Mouse (Mus musculus) liver, embryonic 12.5 days (tissue): ENCODE measurements at regions not wholly inside any gene's neighbourhood (a gene's known extent, or its start where the extent isn't known, plus 50 kb on each side); places are given as distances from the start of the nearest gene placed in this dataset.

Experiments used
- ATAC-seq: fragments of 200-750 bp; cut with Nextera tagmentation; 2 replicates; pipeline ENCODE4 v1.8.0; 2017; ENCODE audit warnings: moderate number of reproducible peaks, mild to moderate bottlenecking, moderate library complexity
- H3K27ac ChIP-seq: fragments of 300-500 bp; sonication (generic); 2 replicates; pipeline ENCODE4 v1.5.1; 2016; ENCODE audit warnings: mild to moderate bottlenecking
- H3K27me3 ChIP-seq: fragments of 300-500 bp; sonication (generic); replicated peaks from 2 replicates; pipeline ENCODE4 v1.6.1; 2016; ENCODE audit warnings: mild to moderate bottlenecking, moderate library complexity
- H3K36me3 ChIP-seq: fragments of 300-500 bp; sonication (generic); 2 replicates; pipeline ENCODE4 v1.6.1; 2016; ENCODE audit warnings: mild to moderate bottlenecking, moderate library complexity
- H3K4me1 ChIP-seq: fragments of 300-500 bp; sonication (generic); 2 replicates; pipeline ENCODE4 v1.6.1; 2016
- H3K4me2 ChIP-seq: fragments of 300-500 bp; sonication (generic); 2 replicates; pipeline ENCODE4 v1.6.1; 2016; ENCODE audit warnings: mild to moderate bottlenecking, moderate library complexity
- H3K4me3 ChIP-seq: fragments of 300-500 bp; sonication (generic); 2 replicates; pipeline ENCODE4 v1.5.1; 2016; ENCODE audit warnings: mild to moderate bottlenecking, moderate library complexity
- H3K9ac ChIP-seq: fragments of 300-500 bp; sonication (generic); 2 replicates; pipeline ENCODE4 v1.6.1; 2016; ENCODE audit warnings: mild to moderate bottlenecking, moderate library complexity
- H3K9me3 ChIP-seq: fragments of 300-500 bp; sonication (generic); replicated peaks from 2 replicates; pipeline ENCODE4 v1.6.1; 2016; ENCODE audit warnings: mild to moderate bottlenecking, moderate library complexity
- WGBS: fragments of 180-500 bp; shearing (Covaris S2); methylation state at CpG from one replicate; pipeline ENCODE4 v1.1.7; 2016; ENCODE audit not compliant: insufficient replicate concordance; 5-methylcytosine and 5-hydroxymethylcytosine counted together

- H3K9me3 ChIP-seq, result no peaks in the 10 kb centered on the region
- no peak overlapping the region for H3K9ac ChIP-seq
- no peaks in the 10 kb centered on the region for H3K36me3 ChIP-seq
- no peak overlapping the region for H3K4me3 ChIP-seq
- ATAC-seq, result no peak
- WGBS, result 53% methylated on average over 4 of the region's 4 CpGs
- H3K4me2 ChIP-seq, result no peak overlapping the region
- H3K27me3 ChIP-seq, result no peaks in the 10 kb centered on the region
- H3K4me1 ChIP-seq, result no peaks in the 10 kb centered on the region
- H3K27ac ChIP-seq, result no peak overlapping the region
These were observed 2538.4 kb upstream of the Gm7489 start for GRCm38 (mm10) chr15:51346301-51346700.

- Histone ChIP-seq H3K27ac (no peak overlapping the region), H3K4me3 (no peak overlapping the region), H3K9ac (no peak overlapping the region), H3K36me3 (no peaks in the 10 kb centered on the region), H3K4me2 (no peak overlapping the region), H3K4me1 (no peaks in the 10 kb centered on the region), H3K9me3 (no peaks in the 10 kb centered on the region), H3K27me3 (no peaks in the 10 kb centered on the region)
- no peak for ATAC-seq
- 36% methylated on average over 7 of the region's 7 CpGs for WGBS
These were observed 2521.3 kb upstream of the Gm7489 start for GRCm38 (mm10) chr15:51363391-51363790.

- Histone ChIP-seq H3K27ac (no peak overlapping the region), H3K4me1 (no peaks in the 10 kb centered on the region), H3K9me3 (no peaks in the 10 kb centered on the region), H3K9ac (no peak overlapping the region), H3K27me3 (no peaks in the 10 kb centered on the region), H3K4me3 (no peak overlapping the region), H3K36me3 (no peaks in the 10 kb centered on the region), H3K4me2 (no peak overlapping the region)
- ATAC-seq, result no peak
These were observed 2513.5 kb upstream of the Gm7489 start for GRCm38 (mm10) chr15:51371162-51371561.

- Histone ChIP-seq H3K36me3 (no peaks in the 10 kb centered on the region), H3K4me2 (no peak overlapping the region), H3K4me3 (no peak overlapping the region), H3K4me1 (no peaks in the 10 kb centered on the region), H3K9ac (no peak overlapping the region), H3K27me3 (no peaks in the 10 kb centered on the region), H3K27ac (no peak overlapping the region), H3K9me3 (no peaks in the 10 kb centered on the region)
- WGBS, result 67% methylated on average over 2 of the region's 2 CpGs
- no peak for ATAC-seq
These were observed 2494.3 kb upstream of the Gm7489 start for GRCm38 (mm10) chr15:51390383-51390782.

GRCm38 (mm10) chr15:51391352-51391751 lies 2493.4 kb upstream of the Gm7489 start:
- Histone ChIP-seq H3K4me1 (no peaks in the 10 kb centered on the region), H3K27me3 (no peaks in the 10 kb centered on the region), H3K9ac (no peak overlapping the region), H3K4me2 (no peak overlapping the region), H3K36me3 (no peaks in the 10 kb centered on the region), H3K9me3 (no peaks in the 10 kb centered on the region), H3K27ac (no peak overlapping the region), H3K4me3 (no peak overlapping the region)
- no peak for ATAC-seq
- WGBS, result 59% methylated on average over 2 of the region's 2 CpGs

GRCm38 (mm10) chr15:51392449-51393405 lies 2492.0 kb upstream of the Gm7489 start:
- Histone ChIP-seq H3K9ac (no peak overlapping the region), H3K9me3 (no peaks in the 10 kb centered on the region), H3K4me1 (no peaks in the 10 kb centered on the region), H3K4me2 (no peak overlapping the region), H3K27me3 (no peaks in the 10 kb centered on the region), H3K36me3 (no peaks in the 10 kb centered on the region), H3K4me3 (no peak overlapping the region), H3K27ac (no peak overlapping the region)
- ATAC-seq, result no peak
- WGBS, result 53% methylated on average over 7 of the region's 7 CpGs

GRCm38 (mm10) chr15:51395961-51396360 lies 2488.7 kb upstream of the Gm7489 start:
- Histone ChIP-seq H3K4me1 (no peaks in the 10 kb centered on the region), H3K4me2 (no peak overlapping the region), H3K27ac (no peak overlapping the region), H3K4me3 (no peak overlapping the region), H3K9me3 (no peaks in the 10 kb centered on the region), H3K27me3 (no peaks in the 10 kb centered on the region), H3K9ac (no peak overlapping the region), H3K36me3 (no peaks in the 10 kb centered on the region)
- 62% methylated on average over 8 of the region's 8 CpGs for WGBS
- ATAC-seq, result no peak

GRCm38 (mm10) chr15:51403581-51403980 lies 2481.1 kb upstream of the Gm7489 start:
- ATAC-seq, result no peak
- Histone ChIP-seq H3K4me2 (no peak overlapping the region), H3K27me3 (no peaks in the 10 kb centered on the region), H3K9me3 (no peaks in the 10 kb centered on the region), H3K4me1 (no peaks in the 10 kb centered on the region), H3K36me3 (no peaks in the 10 kb centered on the region), H3K4me3 (no peak overlapping the region), H3K9ac (no peak overlapping the region), H3K27ac (no peak overlapping the region)
- 71% methylated on average over 3 of the region's 3 CpGs for WGBS

- 46% methylated on average over 6 of the region's 6 CpGs for WGBS
- Histone ChIP-seq H3K9me3 (no peaks in the 10 kb centered on the region), H3K27me3 (no peaks in the 10 kb centered on the region), H3K4me2 (no peak overlapping the region), H3K36me3 (no peaks in the 10 kb centered on the region), H3K9ac (no peak overlapping the region), H3K4me3 (no peak overlapping the region), H3K4me1 (no peaks in the 10 kb centered on the region), H3K27ac (no peak overlapping the region)
- no peak for ATAC-seq
These were observed 2474.9 kb upstream of the Gm7489 start for GRCm38 (mm10) chr15:51409791-51410308.

GRCm38 (mm10) chr15:51411966-51412365 lies 2472.7 kb upstream of the Gm7489 start:
- Histone ChIP-seq H3K27me3 (no peaks in the 10 kb centered on the region), H3K36me3 (no peaks in the 10 kb centered on the region), H3K9ac (no peak overlapping the region), H3K4me2 (no peak overlapping the region), H3K4me3 (no peak overlapping the region), H3K4me1 (no peaks in the 10 kb centered on the region), H3K9me3 (no peaks in the 10 kb centered on the region), H3K27ac (no peak overlapping the region)
- no peak for ATAC-seq

- Histone ChIP-seq H3K9me3 (no peaks in the 10 kb centered on the region), H3K4me1 (no peaks in the 10 kb centered on the region), H3K27ac (no peak overlapping the region), H3K4me3 (no peak overlapping the region), H3K27me3 (no peaks in the 10 kb centered on the region), H3K9ac (no peak overlapping the region), H3K36me3 (no peaks in the 10 kb centered on the region), H3K4me2 (no peak overlapping the region)
- ATAC-seq, result no peak
- WGBS, result 64% methylated on average over 2 of the region's 2 CpGs
These were observed 2442.1 kb upstream of the Gm7489 start for GRCm38 (mm10) chr15:51442606-51443005.

- WGBS, result 73% methylated on average over 3 of the region's 3 CpGs
- no peak overlapping the region for H3K27ac ChIP-seq
- no peaks in the 10 kb centered on the region for H3K4me1 ChIP-seq
- no peak overlapping the region for H3K9ac ChIP-seq
- no peaks in the 10 kb centered on the region for H3K9me3 ChIP-seq
- H3K36me3 ChIP-seq, result no peaks in the 10 kb centered on the region
- ATAC-seq, result no peak
- H3K4me3 ChIP-seq, result no peak overlapping the region
- no peaks in the 10 kb centered on the region for H3K27me3 ChIP-seq
- no peak overlapping the region for H3K4me2 ChIP-seq
These were observed 2414.8 kb upstream of the Gm7489 start for GRCm38 (mm10) chr15:51469895-51470294.

GRCm38 (mm10) chr15:51471143-51471542 lies 2413.6 kb upstream of the Gm7489 start:
- H3K27me3 ChIP-seq, result no peaks in the 10 kb centered on the region
- no peak overlapping the region for H3K27ac ChIP-seq
- no peak overlapping the region for H3K4me2 ChIP-seq
- H3K4me3 ChIP-seq, result no peak overlapping the region
- H3K9me3 ChIP-seq, result no peaks in the 10 kb centered on the region
- no peak for ATAC-seq
- no peak overlapping the region for H3K9ac ChIP-seq
- 41% methylated on average over 1 of the region's 1 CpGs for WGBS
- H3K36me3 ChIP-seq, result no peaks in the 10 kb centered on the region
- H3K4me1 ChIP-seq, result no peaks in the 10 kb centered on the region
